Mouse (Mus musculus) kidney, adult 2 months (tissue): ENCODE measurements around the gene Fry.

ENCODE experiments used
- CTCF ChIP-seq: fragments of 200-500 bp; conservative IDR thresholded peaks from 2 replicates; pipeline ENCODE4 v1.5.1; 2011; ENCODE audit warnings: low read depth, mild to moderate bottlenecking, control low read depth, low read length, moderate library complexity, mixed read lengths; ENCODE audit not compliant: insufficient read depth, insufficient read length
- POLR2A ChIP-seq: fragments of 200-500 bp; IDR thresholded peaks from one replicate; pipeline ENCODE4 v1.6.1; 2011; ENCODE audit warnings: low read depth, low read length, control low read depth

DNA sequence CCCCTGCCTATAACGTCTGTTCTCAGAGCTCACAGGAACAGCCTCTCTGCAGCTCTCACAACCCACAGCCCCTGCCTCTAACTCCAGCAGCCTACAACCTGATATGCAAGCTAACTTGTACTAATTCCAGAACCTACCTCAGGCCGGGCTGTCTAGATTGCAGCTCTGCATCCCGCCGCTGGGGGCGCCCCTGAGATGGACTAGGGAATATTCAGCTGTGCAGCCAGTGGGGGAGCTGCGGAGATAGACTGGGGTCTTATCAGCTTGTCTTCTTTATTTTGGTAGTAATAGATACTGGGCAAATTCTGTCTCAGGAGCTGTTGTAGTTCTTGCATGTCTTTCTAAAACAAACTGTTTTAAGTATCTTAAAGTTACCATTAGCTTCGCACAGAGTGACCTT lies 101.9 kb downstream of the Fry start:
- TF ChIP-seq CTCF (peak; percentile 45), POLR2A (no peak)
